Mouse (Mus musculus): ENCODE results near the gene Cracr2b. TPM values are rescaled to one million over a fixed set of nuclear protein-coding genes. Genes with fewer than 3 reads are reported as not detected.

Gene Cracr2b
- total and polyA plus RNA-seq, 3 experiments, result 0.73 to 6.9 TPM; not detected in 1

- H3K4me3 ChIP-seq (ENCODE audit: control insufficient read depth in 1 of 2, insufficient read depth in 1 of 2, low read depth in 2 of 2, low read length in 2 of 2), result peak overlapping the region; percentile 78 to 89
- peaks cover under 1% of the 10 kb centered on the region for H3K79me2 ChIP-seq (ENCODE audit: control insufficient read depth, insufficient read depth, low read length, poor library complexity)
- H3K36me3 ChIP-seq (ENCODE audit: control insufficient read depth in 1 of 2, insufficient read depth in 2 of 2, low read length in 2 of 2), result peaks cover 0 to under 1% of the 10 kb centered on the region in 2 experiments; a peak in 2 of 4 replicates
- 0 out of 2 replicates have a peak overlapping the region, but pooled peaks have one; percentile 15 for H3K27ac ChIP-seq (ENCODE audit: control insufficient read depth, low read depth, low read length)
- no peaks in the 10 kb centered on the region for H3K9me3 ChIP-seq (replicated peaks; ENCODE audit: insufficient read depth, low read length)
- peak; percentile 62 for DNase-seq (ENCODE audit: low read depth, low spot score)
- no peaks in the 10 kb centered on the region for H3K27me3 ChIP-seq (ENCODE audit: control insufficient read depth in 1 of 2, insufficient read depth in 2 of 2, low read length in 2 of 2)
- peaks cover 0 to 6% of the 10 kb centered on the region in 2 experiments; a peak in 1 of 4 replicates for H3K4me1 ChIP-seq (ENCODE audit: control insufficient read depth in 1 of 2, insufficient read depth in 2 of 2, low read length in 2 of 2)
- H3K9ac ChIP-seq (ENCODE audit: control insufficient read depth, low read depth, low read length, poor library complexity, severe bottlenecking), result peak overlapping the region; percentile 72
- TF ChIP-seq TCF12 (IDR thresholded peaks at IDR 0.05; ENCODE audit: low read depth, low read length) (no peak), JUND (IDR thresholded peaks at IDR 0.05; ENCODE audit: low read depth, low read length) (no peak), RAD21 (IDR thresholded peaks at IDR 0.05; ENCODE audit: low read depth, low read length) (no peak), MYB (IDR thresholded peaks at IDR 0.05; ENCODE audit: low read depth, low read length) (no peak), KAT2A (conservative IDR thresholded peaks at IDR 0.05; ENCODE audit: low read depth, low read length) (no peak), GABPA (IDR thresholded peaks at IDR 0.05; ENCODE audit: low read depth, low read length) (no peak), NELFE (IDR thresholded peaks at IDR 0.05; ENCODE audit: low read depth, low read length) (no peak), ZKSCAN1 (IDR thresholded peaks at IDR 0.05; ENCODE audit: low read depth, low read length) (no peak), USF1 (IDR thresholded peaks at IDR 0.05; ENCODE audit: low read depth, low read length) (peak; percentile 59; the same call in 1 of the 2 replicates), TBP (IDR thresholded peaks at IDR 0.05; ENCODE audit: low read depth, low read length) (no peak), POLR2AphosphoS5 (IDR thresholded peaks at IDR 0.05; ENCODE audit: borderline replicate concordance, low read depth, low read length) (no peak), UBTF (IDR thresholded peaks at IDR 0.05; ENCODE audit: borderline replicate concordance, insufficient read depth, low read depth, low read length) (no peak), MAX (IDR thresholded peaks at IDR 0.05; ENCODE audit: low read length) (peak; percentile 95), MXI1 (IDR thresholded peaks at IDR 0.05; ENCODE audit: low read depth, low read length) (peak; percentile 93), SMC3 (IDR thresholded peaks at IDR 0.05; ENCODE audit: low read depth, low read length) (no peak), USF2 (IDR thresholded peaks at IDR 0.05; ENCODE audit: borderline replicate concordance in 1 of 2, insufficient read depth in 1 of 2, low read depth in 1 of 2, low read length in 2 of 2) (no peak), MYC (IDR thresholded peaks at IDR 0.05; ENCODE audit: low read depth, low read length) (0 out of 2 replicates have a peak, but pooled peaks have one; percentile 28), CHD1 (IDR thresholded peaks at IDR 0.05; ENCODE audit: low read depth, low read length) (no peak), SIN3A (IDR thresholded peaks at IDR 0.05; ENCODE audit: low read length) (peak; percentile 90), ZMIZ1 (IDR thresholded peaks at IDR 0.05; ENCODE audit: low read depth, low read length) (no peak)
Observed at GRCm38 (mm10) chr7:141455610-141456314, 5.1 kb upstream of the Cracr2b start.
